Mouse (Mus musculus): ENCODE data around the gene Dhrs7b.

DNA sequence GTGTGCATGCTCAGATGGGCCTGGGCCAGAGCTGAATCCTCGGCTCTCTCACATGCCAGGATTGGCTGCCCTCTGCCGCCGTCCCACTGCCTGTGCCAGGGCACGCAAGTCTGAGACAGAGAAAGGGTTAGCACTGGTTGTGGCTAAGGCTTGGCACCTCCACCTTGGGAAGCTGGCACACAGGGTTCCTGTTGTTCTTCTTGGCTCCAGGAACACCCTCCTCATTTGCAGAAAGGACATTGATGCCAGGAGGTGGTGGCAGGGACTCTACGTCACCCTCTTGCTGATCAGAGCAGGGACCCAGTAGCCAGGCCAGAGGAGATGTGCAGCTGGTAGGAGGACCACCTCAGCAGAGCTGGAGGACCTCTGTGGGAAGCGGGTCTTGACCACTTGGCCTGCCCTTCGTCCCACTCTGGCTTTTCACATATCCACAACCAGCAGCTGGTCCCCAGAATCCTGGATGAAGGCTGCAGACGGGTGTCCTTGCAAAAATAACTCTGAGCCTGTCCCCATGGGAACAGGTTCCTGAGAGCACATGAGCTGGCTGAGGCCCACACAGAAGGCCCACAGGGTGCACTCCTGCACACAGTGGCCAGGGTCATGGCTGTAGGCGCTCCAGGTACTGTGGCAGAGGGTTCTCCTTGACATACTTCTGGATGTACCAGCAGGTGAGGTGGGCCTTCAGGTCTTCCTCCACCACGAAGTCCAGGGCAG lies 75.1 kb downstream of the Dhrs7b start:
- TF ChIP-seq CTCF (IDR thresholded peaks at IDR 0.05) (no peak), EP300 (IDR thresholded peaks at IDR 0.05) (no peak)

Data from lung, postnatal 0 days (tissue).